19 mouse cellular contexts compared by ENCODE assay signal in genomic region chr6:125272228-125272785, GRCm38 (mm10). TPM values are rescaled to one million over a fixed set of nuclear protein-coding genes. Genes with fewer than 3 reads are reported as not detected.
DNase-seq lines count a peak whose midpoint lies in the region; ATAC-seq and TF ChIP-seq lines count a peak whose summit lies in the region.
"Had no signal": no experiment of that assay in that cellular context is flagged by ENCODE, and none has a peak within 500 bp of the region (broad histone marks: within the 10 kb centered on the region; RNA-seq: fewer than 3 reads in every experiment).

No protein-coding gene starts in this region.

- no peak overlapping the region for H3K4me2 ChIP-seq in kidney, embryonic 16.5 days (replicated peaks; ENCODE audit: low read depth, low read length)

- H3K27ac ChIP-seq in gastrocnemius, adult 2 months = peak overlapping the region; percentile 63; the same call in 1 of the 2 replicates
- H3K27ac ChIP-seq in kidney, embryonic 16.5 days (ENCODE audit: low read length) = no peak overlapping the region
- H3K27ac ChIP-seq in bone marrow, adult 2 months (ENCODE audit: control insufficient read depth, insufficient read depth, low read depth, low read length, poor library complexity) = peak overlapping the region; percentile 79; the same call in 1 of the 2 replicates
- H3K27ac ChIP-seq: embryonic facial prominence, embryonic 13.5 days; intestine, embryonic 15.5 days; liver, embryonic 13.5 days; midbrain, embryonic 15.5 days; stomach, postnatal 0 days had no signal

- no peak for TF ChIP-seq CTCF in gastrocnemius, adult 2 months (IDR thresholded peaks at IDR 0.05)
- TF ChIP-seq CTCF in bone marrow, adult 2 months (IDR thresholded peaks at IDR 0.05; ENCODE audit: control insufficient read depth, insufficient read depth, low read length) = no peak
- no peak for TF ChIP-seq CTCF in lung, adult 2 months (IDR thresholded peaks at IDR 0.05; ENCODE audit: insufficient read depth, low read length)

- 76% methylated on average over 10 of the region's 10 CpGs for WGBS in kidney, embryonic 16.5 days
- WGBS in bone marrow, adult 2 months = 56% methylated on average over 10 of the region's 10 CpGs
- WGBS in lung, adult 2 months = 69% methylated on average over 10 of the region's 10 CpGs

- no peak for ATAC-seq in kidney, embryonic 16.5 days (ENCODE audit: low FRiP score, low TSS enrichment)
- 0 out of 2 replicates have a peak, but pooled peaks have one; percentile 5 for ATAC-seq in megakaryocyte progenitor cell, adult 5-6 weeks (replicated peaks; ENCODE audit: poor library complexity)

- intact Hi-C loops in gastrocnemius, adult 2 months (cut with DNase I) = loop anchor here (5.0 to 10.0 kb wide), 2 partner anchors 138 to 225 kb away; partner anchors contain the start of genes Acrbp and Nop2

- peak overlapping the region; percentile 43 for H3K9ac ChIP-seq in kidney, embryonic 16.5 days (replicated peaks; ENCODE audit: low read length)
- H3K9ac ChIP-seq: intestine, embryonic 15.5 days; midbrain, embryonic 15.5 days had no signal

- H3K27me3 ChIP-seq in kidney, embryonic 16.5 days (ENCODE audit: insufficient read depth, low read length) = no peaks in the 10 kb centered on the region; the same call in 1 of the 2 replicates
- H3K27me3 ChIP-seq: embryonic facial prominence, embryonic 13.5 days; intestine, embryonic 15.5 days; liver, embryonic 13.5 days; midbrain, embryonic 15.5 days; Patski had no signal

- no peak for DNase-seq in gastrocnemius, adult 2 months
- DNase-seq in gastrocnemius, adult 8-10 months (ENCODE audit: low spot score in 2 of 2) = no peak
- no peak for DNase-seq in kidney, postnatal 4 days
- no peak for DNase-seq in left cerebral cortex, adult 18-20 months (ENCODE audit: low spot score in 2 of 2)
- no peak for DNase-seq in lung, adult 2 months

- no peaks in the 10 kb centered on the region for H3K9me3 ChIP-seq in kidney, embryonic 16.5 days (ENCODE audit: low read length)
- H3K9me3 ChIP-seq: embryonic facial prominence, embryonic 13.5 days; forebrain, embryonic 10.5 days; intestine, embryonic 15.5 days; liver, embryonic 13.5 days; midbrain, embryonic 15.5 days had no signal

- H3K4me1 ChIP-seq in kidney, embryonic 16.5 days (ENCODE audit: insufficient read depth, low read length) = peaks cover 3% of the 10 kb centered on the region; the same call in 1 of the 2 replicates
- no peaks in the 10 kb centered on the region for H3K4me1 ChIP-seq in bone marrow, adult 2 months (ENCODE audit: control insufficient read depth, insufficient read depth, low read length)
- no peaks in the 10 kb centered on the region for H3K4me1 ChIP-seq in lung, adult 2 months (ENCODE audit: control insufficient read depth, insufficient read depth, low read length)

- no peak overlapping the region for H3K4me3 ChIP-seq in gastrocnemius, adult 2 months
- H3K4me3 ChIP-seq in kidney, embryonic 16.5 days (ENCODE audit: low read length) = no peak overlapping the region
- H3K4me3 ChIP-seq in bone marrow, adult 2 months (replicated peaks; ENCODE audit: control insufficient read depth, low read depth, low read length) = no peak overlapping the region
- no peak overlapping the region for H3K4me3 ChIP-seq in lung, adult 2 months (replicated peaks; ENCODE audit: extremely low read depth, low read depth, low read length)
- H3K4me3 ChIP-seq: intestine, embryonic 15.5 days; liver, embryonic 13.5 days had no signal

- H3K36me3 ChIP-seq in kidney, embryonic 16.5 days (ENCODE audit: insufficient read depth, low read length) = no peaks in the 10 kb centered on the region
- H3K36me3 ChIP-seq: embryonic facial prominence, embryonic 13.5 days; forebrain, embryonic 10.5 days; intestine, embryonic 15.5 days; liver, embryonic 13.5 days; midbrain, embryonic 15.5 days had no signal

- TF ChIP-seq POLR2A in bone marrow, adult 2 months (IDR thresholded peaks at IDR 0.05; ENCODE audit: borderline replicate concordance, control insufficient read depth, low read depth, low read length) = no peak
- TF ChIP-seq POLR2A in lung, adult 2 months (IDR thresholded peaks at IDR 0.05; ENCODE audit: borderline replicate concordance, extremely low read depth, low read depth, low read length) = no peak

RNA-seq across cellular contexts. Expression of gene Tuba3a, which starts 13.5 kb away (rescaled TPM):
- not detected for total RNA-seq in gastrocnemius, adult 2 months (2021)
- not detected for total RNA-seq in gastrocnemius, adult 8-10 months (2022)
- 0.19 and 0.65 TPM in 2 replicates for polyA plus RNA-seq in kidney, embryonic 16.5 days (2015; fragmentation: Nextera tagmentation; extraction: Ambion mirVana)
- polyA plus RNA-seq in bone marrow, adult 2 months (2011; ENCODE audit: insufficient read depth, insufficient read length, low replicate concordance, missing spikeins) = not detected in 2 replicates
- not detected in 2 replicates for total RNA-seq in megakaryocyte progenitor cell, adult 5-6 weeks (2015)
- not detected in 2 replicates for total RNA-seq in megakaryocyte progenitor cell, adult 5-6 weeks (2017)
- not detected for total RNA-seq in left cerebral cortex, adult 18-20 months (2021)
- polyA plus RNA-seq in lung, adult 2 months (2012; rRNA removed) = 0.17 and 0.19 TPM in 2 replicates
- total RNA-seq: common myeloid progenitor, adult 5-6 weeks; hematopoietic stem cell, adult 5-6 weeks; layer of hippocampus, postnatal 10 days; left cerebral cortex, postnatal 25 days had no signal
- polyA plus RNA-seq: intestine, embryonic 15.5 days; liver, embryonic 13.5 days; midbrain, embryonic 15.5 days; Patski had no signal

RNA-seq across cellular contexts. Expression of gene Cd27, which starts 35.5 kb away (rescaled TPM):
- total RNA-seq in gastrocnemius, adult 2 months (2021) = under 1 TPM; 0.31 to 0.64 TPM
- under 1 TPM in 2 of 4 experiments, not detected in 2; 0.36 to 0.53 TPM for total RNA-seq in gastrocnemius, adult 8-10 months (2022)
- polyA plus RNA-seq in kidney, embryonic 16.5 days (2015; fragmentation: Nextera tagmentation; extraction: Ambion mirVana) = 2.1 and 2.5 TPM in 2 replicates
- 7.0 and 10.7 TPM in 2 replicates for polyA plus RNA-seq in bone marrow, adult 2 months (2011; ENCODE audit: insufficient read depth, insufficient read length, low replicate concordance, missing spikeins)
- 44.7 and 60.2 TPM in 2 replicates for total RNA-seq in megakaryocyte progenitor cell, adult 5-6 weeks (2015)
- 28.9 and 41.9 TPM in 2 replicates for total RNA-seq in megakaryocyte progenitor cell, adult 5-6 weeks (2017)
- total RNA-seq in left cerebral cortex, adult 18-20 months (2021) = not detected
- polyA plus RNA-seq in lung, adult 2 months (2012; rRNA removed) = 8.1 and 9.8 TPM in 2 replicates
- total RNA-seq: layer of hippocampus, postnatal 10 days; left cerebral cortex, postnatal 25 days had no signal

RNA-seq across cellular contexts. Expression of gene Tapbpl, which starts 40.6 kb away (rescaled TPM):
- total RNA-seq in gastrocnemius, adult 2 months (2021) = 1 to 10 TPM; 2.4 to 2.6 TPM
- total RNA-seq in gastrocnemius, adult 8-10 months (2022) = 1 to 10 TPM; 1.6 to 2.3 (median 2.0) TPM
- 7.4 and 8.2 TPM in 2 replicates for polyA plus RNA-seq in kidney, embryonic 16.5 days (2015; fragmentation: Nextera tagmentation; extraction: Ambion mirVana)
- 4.1 and 6.2 TPM in 2 replicates for polyA plus RNA-seq in bone marrow, adult 2 months (2011; ENCODE audit: insufficient read depth, insufficient read length, low replicate concordance, missing spikeins)
- 5.2 and 7.4 TPM in 2 replicates for total RNA-seq in megakaryocyte progenitor cell, adult 5-6 weeks (2015)
- 16.2 and 18.6 TPM in 2 replicates for total RNA-seq in megakaryocyte progenitor cell, adult 5-6 weeks (2017)
- total RNA-seq in left cerebral cortex, adult 18-20 months (2021) = 1 to 10 TPM; 6.5 to 6.8 TPM
- polyA plus RNA-seq in lung, adult 2 months (2012; rRNA removed) = 29.8 and 33.4 TPM in 2 replicates

RNA-seq across cellular contexts. Expression of gene Ltbr, which starts 41.4 kb away (rescaled TPM):
- 10 to 100 TPM; 20.3 to 21.2 TPM for total RNA-seq in gastrocnemius, adult 2 months (2021)
- total RNA-seq in gastrocnemius, adult 8-10 months (2022) = 10 to 100 TPM; 14.7 to 19.7 (median 19.3) TPM
- 71.6 and 73.7 TPM in 2 replicates for polyA plus RNA-seq in kidney, embryonic 16.5 days (2015; fragmentation: Nextera tagmentation; extraction: Ambion mirVana)
- polyA plus RNA-seq in bone marrow, adult 2 months (2011; ENCODE audit: insufficient read depth, insufficient read length, low replicate concordance, missing spikeins) = 12.4 and 23.2 TPM in 2 replicates
- 17.5 and 18.7 TPM in 2 replicates for total RNA-seq in megakaryocyte progenitor cell, adult 5-6 weeks (2015)
- total RNA-seq in megakaryocyte progenitor cell, adult 5-6 weeks (2017) = 28.2 and 43.7 TPM in 2 replicates
- 1 to 10 TPM; 8.1 to 9.5 TPM for total RNA-seq in left cerebral cortex, adult 18-20 months (2021)
- polyA plus RNA-seq in lung, adult 2 months (2012; rRNA removed) = 107 and 116 TPM in 2 replicates

RNA-seq across cellular contexts. Expression of gene Scnn1a, which starts 48.2 kb away (rescaled TPM):
- under 1 TPM; 0.10 to 0.14 TPM for total RNA-seq in gastrocnemius, adult 2 months (2021)
- total RNA-seq in gastrocnemius, adult 8-10 months (2022) = under 1 TPM; 0.17 to 0.19 (median 0.17) TPM
- 7.5 and 7.7 TPM in 2 replicates for polyA plus RNA-seq in kidney, embryonic 16.5 days (2015; fragmentation: Nextera tagmentation; extraction: Ambion mirVana)
- 1.7 and 5.6 TPM in 2 replicates for polyA plus RNA-seq in bone marrow, adult 2 months (2011; ENCODE audit: insufficient read depth, insufficient read length, low replicate concordance, missing spikeins)
- 21.8 and 22.9 TPM in 2 replicates for total RNA-seq in megakaryocyte progenitor cell, adult 5-6 weeks (2015)
- total RNA-seq in megakaryocyte progenitor cell, adult 5-6 weeks (2017) = 0.75 and 1.7 TPM in 2 replicates
- total RNA-seq in left cerebral cortex, adult 18-20 months (2021) = 1 to 10 TPM; 2.6 to 3.6 TPM
- 245 and 249 TPM in 2 replicates for polyA plus RNA-seq in lung, adult 2 months (2012; rRNA removed)

Comparison
In these comparisons a context has a peak if more than half of its experiments do, and no peak if none do; other contexts are left out.
1. RNA of gene Cd27, which starts 35.5 kb away (total RNA-seq): 28.9 to 60.2 TPM in megakaryocyte progenitor cell, adult 5-6 weeks; 0.31 to 0.64 TPM in gastrocnemius, adult 2 months, 0.36 to 0.53 TPM in gastrocnemius, adult 8-10 months and not detected in left cerebral cortex, adult 18-20 months; every median in the first group is over 10 times any median in the second.